Mouse (Mus musculus) forebrain, embryonic 12.5 days (tissue): Measurements from ENCODE around the gene Kcns3. TPM values are rescaled to one million over a fixed set of nuclear protein-coding genes. Genes with fewer than 3 reads are reported as not detected.

Experiments
- ATAC-seq: fragments of 200-750 bp; cut with Nextera tagmentation; 2 replicates; pipeline ENCODE4 v1.8.0; 2017; ENCODE audit warnings: moderate TSS enrichment; ENCODE audit not compliant: low FRiP score
- H3K27ac ChIP-seq: fragments of 300-500 bp; sonication (generic); 2 replicates; pipeline ENCODE4 v1.5.1; 2016; ENCODE audit warnings: mild to moderate bottlenecking
- H3K27me3 ChIP-seq: fragments of 300-500 bp; sonication (generic); 2 replicates; pipeline ENCODE4 v1.6.1; 2016; ENCODE audit warnings: mild to moderate bottlenecking
- H3K36me3 ChIP-seq: fragments of 300-500 bp; sonication (generic); replicated peaks from 2 replicates; pipeline ENCODE4 v1.6.1; 2016; ENCODE audit warnings: mild to moderate bottlenecking
- H3K4me1 ChIP-seq: fragments of 300-500 bp; sonication (generic); 2 replicates; pipeline ENCODE4 v1.6.1; 2016
- H3K4me2 ChIP-seq: fragments of 300-500 bp; sonication (generic); 2 replicates; pipeline ENCODE4 v1.6.1; 2016; ENCODE audit warnings: mild to moderate bottlenecking, moderate library complexity
- H3K4me3 ChIP-seq: fragments of 300-500 bp; sonication (generic); replicated peaks from 2 replicates; pipeline ENCODE4 v1.5.1; 2016; ENCODE audit warnings: mild to moderate bottlenecking
- H3K9ac ChIP-seq: fragments of 300-500 bp; sonication (generic); 2 replicates; pipeline ENCODE4 v1.6.1; 2016; ENCODE audit warnings: mild to moderate bottlenecking
- H3K9me3 ChIP-seq: fragments of 300-500 bp; sonication (generic); 2 replicates; pipeline ENCODE4 v1.6.1; 2016
- WGBS: fragments of 180-500 bp; shearing (Covaris S2); methylation state at CpG from one replicate; pipeline ENCODE4 v1.1.7; 2016; 5-methylcytosine and 5-hydroxymethylcytosine counted together
- polyA plus RNA-seq: library from polyadenylated mRNA; unstranded; fragments of >200 nt; fragmentation: Nextera tagmentation; extraction: Ambion mirVana; gene quantifications from 2 replicates; pipeline ENCODE4 v1.2.1, GENCODE M21; 2016

Gene Kcns3
- polyA plus RNA-seq = 0.24 and 0.37 TPM in 2 replicates

DNA sequence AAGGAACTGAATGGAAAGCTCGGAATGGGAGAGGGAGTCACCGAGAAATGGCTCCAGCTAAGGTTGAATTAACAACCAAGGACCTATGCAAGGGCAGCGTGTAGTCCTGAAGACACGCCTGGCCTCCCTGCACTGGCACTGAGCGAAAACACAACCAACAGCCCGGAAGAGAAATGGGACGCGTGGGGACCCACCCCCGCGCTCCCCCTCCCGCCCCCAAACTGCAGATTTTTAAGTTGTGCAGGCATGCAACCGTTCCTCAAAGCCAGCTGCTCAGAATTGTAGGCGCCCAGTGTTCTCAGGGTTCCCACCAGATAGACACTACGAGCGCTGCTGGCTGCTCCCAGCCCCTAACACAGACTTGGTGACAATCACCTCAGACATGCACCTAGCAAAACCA, at the start of gene Kcns3:
Gene Kcns3 (minus strand): TSS at position 42 of the 400 bp plus-strand sequence.
- Histone ChIP-seq H3K36me3 (no peaks in the 10 kb centered on the region), H3K9ac (peak within 1 kb of the TSS; percentile 54), H3K4me3 (peak within 1 kb of the TSS; percentile 60), H3K9me3 (no peaks in the 10 kb centered on the region), H3K4me1 (peaks cover 9% of the 10 kb centered on the region), H3K27ac (no peak within 1 kb of the TSS), H3K4me2 (peak within 1 kb of the TSS; percentile 97), H3K27me3 (peaks cover 55% of the 10 kb centered on the region)
- no peak for ATAC-seq
- WGBS = 21% methylated on average over 15 of the region's 15 CpGs

DNA sequence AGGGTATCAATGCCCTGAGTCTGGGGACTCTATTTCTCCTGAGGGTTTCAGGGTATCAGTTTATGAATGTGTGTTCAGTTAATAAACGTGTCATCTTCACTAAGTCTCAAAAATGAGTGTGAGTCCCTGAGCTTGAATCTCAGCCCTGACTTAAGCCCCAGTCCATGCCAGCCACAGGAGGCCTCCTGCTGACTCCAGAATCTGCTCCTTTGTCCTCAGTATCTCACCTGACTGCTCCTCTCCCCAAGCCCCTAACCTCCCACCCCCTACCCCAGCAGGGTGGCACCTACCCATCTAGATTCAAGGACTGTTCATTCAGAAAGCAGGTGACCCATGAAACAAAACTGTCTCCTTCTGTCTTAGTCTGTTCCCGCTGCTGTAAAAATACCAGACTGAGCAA, 47.7 kb upstream of the Kcns3 start:
- no peak for ATAC-seq
- H3K9ac ChIP-seq = no peak overlapping the region
- H3K4me3 ChIP-seq = no peak overlapping the region
- peaks cover 13% of the 10 kb centered on the region; the same call in 1 of the 2 replicates for H3K4me1 ChIP-seq
- H3K27me3 ChIP-seq = 0 out of 2 replicates have a peak, but pooled peaks cover 6% of the 10 kb centered on the region
- H3K9me3 ChIP-seq = no peaks in the 10 kb centered on the region
- no peak overlapping the region for H3K4me2 ChIP-seq
- H3K36me3 ChIP-seq = no peaks in the 10 kb centered on the region
- 14% methylated on average over 2 of the region's 2 CpGs for WGBS
- H3K27ac ChIP-seq = no peak overlapping the region

GRCm38 (mm10) chr12:11198026-11198425, 47.2 kb upstream of the Kcns3 start:
- Histone ChIP-seq H3K4me3 (no peak overlapping the region), H3K9me3 (no peaks in the 10 kb centered on the region), H3K27ac (no peak overlapping the region), H3K4me1 (peaks cover 13% of the 10 kb centered on the region; the same call in 1 of the 2 replicates), H3K9ac (no peak overlapping the region), H3K36me3 (no peaks in the 10 kb centered on the region), H3K27me3 (0 out of 2 replicates have a peak, but pooled peaks cover 6% of the 10 kb centered on the region), H3K4me2 (no peak overlapping the region)
- WGBS = 5% methylated on average over 4 of the region's 4 CpGs
- ATAC-seq = peak; percentile 54; the same call in 1 of the 2 replicates

DNA sequence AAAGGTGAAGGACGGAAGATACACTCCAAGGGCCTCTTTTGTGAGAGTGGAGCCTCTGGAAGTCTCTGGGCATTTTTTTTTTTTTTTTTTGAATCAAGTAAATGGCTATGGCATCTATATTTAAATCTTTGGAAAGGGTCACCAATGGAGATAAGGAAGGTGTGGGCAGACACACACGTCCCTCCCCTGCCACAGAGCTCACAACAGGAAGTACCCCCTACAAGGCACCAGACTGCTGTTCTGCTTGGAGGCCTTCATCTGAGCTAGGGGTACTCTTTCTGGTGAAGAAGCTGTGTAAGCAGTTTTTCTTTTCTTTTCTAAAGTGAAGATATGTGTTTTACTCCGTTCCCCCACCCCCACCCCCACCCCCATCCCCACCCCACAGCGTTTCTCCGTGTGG, 46.0 kb upstream of the Kcns3 start:
- Histone ChIP-seq H3K9me3 (no peaks in the 10 kb centered on the region), H3K27ac (no peak overlapping the region), H3K27me3 (0 out of 2 replicates have a peak, but pooled peaks cover 6% of the 10 kb centered on the region), H3K36me3 (no peaks in the 10 kb centered on the region), H3K9ac (no peak overlapping the region), H3K4me3 (no peak overlapping the region), H3K4me2 (peak overlapping the region; percentile 48; the same call in 1 of the 2 replicates), H3K4me1 (peaks cover 13% of the 10 kb centered on the region; the same call in 1 of the 2 replicates)
- 42% methylated on average over 5 of the region's 5 CpGs for WGBS
- no peak; the same call in 1 of the 2 replicates for ATAC-seq

DNA sequence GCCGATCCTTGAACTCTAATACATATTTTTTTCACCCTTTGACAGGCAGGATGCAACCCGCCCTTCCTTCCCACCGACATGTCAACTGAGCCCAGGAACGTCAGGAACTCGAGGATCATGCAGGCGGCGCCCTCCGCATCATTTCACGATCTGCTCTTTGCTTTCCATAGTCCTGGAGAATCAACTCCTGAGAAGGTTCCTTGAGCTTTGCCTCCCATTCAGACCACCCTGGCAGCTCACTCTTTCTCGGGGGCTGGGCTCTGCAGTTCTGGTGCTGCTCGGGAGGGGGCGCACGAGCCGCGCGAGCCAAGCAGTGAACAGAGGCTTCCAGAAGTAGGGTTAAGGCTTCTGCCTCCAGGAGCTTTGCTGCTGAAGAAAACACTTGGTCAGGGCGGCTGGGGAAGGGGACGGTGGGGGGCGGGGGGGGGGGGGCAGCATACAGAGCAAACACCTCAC, 45.3 kb upstream of the Kcns3 start:
- H3K4me3 ChIP-seq = no peak overlapping the region
- H3K36me3 ChIP-seq = no peaks in the 10 kb centered on the region
- no peaks in the 10 kb centered on the region for H3K9me3 ChIP-seq
- ATAC-seq = peak; percentile 81
- H3K4me1 ChIP-seq = peaks cover 13% of the 10 kb centered on the region; the same call in 1 of the 2 replicates
- WGBS = 11% methylated on average over 16 of the region's 19 CpGs
- H3K9ac ChIP-seq = no peak overlapping the region
- H3K4me2 ChIP-seq = peak overlapping the region; percentile 48
- 0 out of 2 replicates have a peak, but pooled peaks cover 6% of the 10 kb centered on the region for H3K27me3 ChIP-seq
- H3K27ac ChIP-seq = no peak overlapping the region

GRCm38 (mm10) chr12:11195031-11195430, 44.2 kb upstream of the Kcns3 start:
- 89% methylated on average over 1 of the region's 1 CpGs for WGBS

DNA sequence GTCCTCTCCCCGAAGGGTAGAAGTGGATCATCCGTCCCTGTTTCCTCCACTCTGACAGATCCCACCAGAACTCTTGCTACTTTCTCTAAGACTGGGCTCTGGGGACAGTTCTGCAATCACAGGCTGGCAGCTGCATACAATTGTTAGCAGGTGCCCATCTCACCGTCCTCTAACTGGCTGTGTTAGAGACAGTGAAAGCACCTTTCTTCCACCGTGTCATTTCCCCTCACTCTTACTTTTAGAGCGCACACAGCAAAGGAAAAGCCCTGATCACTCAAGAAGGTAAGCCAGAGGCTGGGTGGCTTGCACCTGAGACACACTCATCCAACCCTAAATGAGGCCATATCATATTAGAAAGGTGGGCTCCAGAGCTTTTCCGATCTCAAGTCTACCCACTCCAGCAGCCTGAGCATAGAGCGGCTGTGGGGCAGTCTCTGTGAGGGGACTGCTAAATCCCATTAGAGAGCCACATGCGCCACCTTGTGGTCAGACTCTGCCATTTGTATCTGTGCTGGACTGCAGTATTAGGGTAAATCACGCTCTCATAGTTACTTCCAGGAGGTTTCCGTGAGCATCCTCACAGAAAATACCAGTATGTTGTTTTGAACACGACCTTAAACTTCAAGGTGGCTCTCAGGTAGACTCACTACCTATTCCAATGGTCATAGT, 27.8 kb upstream of the Kcns3 start:
- Histone ChIP-seq H3K4me3 (no peak overlapping the region), H3K9ac (peak overlapping the region; percentile 8; the same call in 1 of the 2 replicates), H3K27ac (no peak overlapping the region), H3K36me3 (no peaks in the 10 kb centered on the region), H3K9me3 (no peaks in the 10 kb centered on the region), H3K4me1 (peaks cover 4% of the 10 kb centered on the region; the same call in 1 of the 2 replicates), H3K27me3 (peaks cover 5% of the 10 kb centered on the region; the same call in 1 of the 2 replicates), H3K4me2 (peak overlapping the region; percentile 21; the same call in 1 of the 2 replicates)
- ATAC-seq = peak; percentile 95
- 29% methylated on average over 11 of the region's 11 CpGs for WGBS

More at GRCm38 (mm10) chr12:11195031-11195430, 44.2 kb upstream of the Kcns3 start:
- H3K4me1 ChIP-seq = peaks cover 13% of the 10 kb centered on the region; the same call in 1 of the 2 replicates
- H3K27ac ChIP-seq = no peak overlapping the region
- no peaks in the 10 kb centered on the region for H3K36me3 ChIP-seq
- H3K4me3 ChIP-seq = no peak overlapping the region
- no peak overlapping the region for H3K4me2 ChIP-seq
- H3K27me3 ChIP-seq = 0 out of 2 replicates have a peak, but pooled peaks cover 6% of the 10 kb centered on the region
- no peak for ATAC-seq
- H3K9me3 ChIP-seq = no peaks in the 10 kb centered on the region
- H3K9ac ChIP-seq = no peak overlapping the region

- 61% methylated on average over 5 of the region's 5 CpGs for WGBS
- H3K9me3 ChIP-seq = no peaks in the 10 kb centered on the region
- no peak overlapping the region for H3K4me2 ChIP-seq
- H3K4me1 ChIP-seq = peaks cover 4% of the 10 kb centered on the region; the same call in 1 of the 2 replicates
- no peaks in the 10 kb centered on the region for H3K36me3 ChIP-seq
- no peak overlapping the region for H3K4me3 ChIP-seq
- H3K27ac ChIP-seq = no peak overlapping the region
- no peak for ATAC-seq
- H3K9ac ChIP-seq = no peak overlapping the region
- peaks cover 5% of the 10 kb centered on the region; the same call in 1 of the 2 replicates for H3K27me3 ChIP-seq
Measured at GRCm38 (mm10) chr12:11177408-11178394, 26.8 kb upstream of the Kcns3 start.

DNA sequence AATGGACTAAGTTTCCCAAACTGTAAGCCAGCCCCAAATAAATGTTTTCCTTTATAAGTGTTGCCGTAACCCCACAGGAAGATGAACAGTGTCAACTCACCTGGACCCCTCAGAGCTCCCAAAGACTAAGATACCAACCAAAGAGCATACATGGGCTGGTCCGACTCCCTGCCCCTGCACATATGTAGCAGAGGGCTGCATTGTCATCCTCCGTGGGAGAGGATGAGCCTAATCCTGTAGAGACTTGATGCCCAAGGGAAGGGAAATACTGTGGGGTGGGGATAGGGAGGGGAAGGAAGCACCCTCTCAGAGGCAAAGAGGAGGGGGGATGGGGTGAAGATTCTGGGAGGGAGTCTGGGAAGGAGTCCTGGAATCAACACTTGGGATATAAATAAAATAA, 7.8 kb upstream of the Kcns3 start:
- Histone ChIP-seq H3K4me2 (no peak overlapping the region), H3K4me3 (no peak overlapping the region)

GRCm38 (mm10) chr12:11155123-11155522, 4.3 kb upstream of the Kcns3 start:
- Histone ChIP-seq H3K36me3 (no peaks in the 10 kb centered on the region), H3K9ac (no peak overlapping the region), H3K9me3 (no peaks in the 10 kb centered on the region), H3K27me3 (peaks cover 30% of the 10 kb centered on the region), H3K4me1 (peaks cover 4% of the 10 kb centered on the region; the same call in 1 of the 2 replicates), H3K4me3 (no peak overlapping the region), H3K27ac (no peak overlapping the region), H3K4me2 (no peak overlapping the region)
- 93% methylated on average over 1 of the region's 1 CpGs for WGBS
- ATAC-seq = no peak

More for the DNA sequence above, 7.8 kb upstream of the Kcns3 start:
- Histone ChIP-seq H3K4me1 (no peaks in the 10 kb centered on the region), H3K27ac (no peak overlapping the region), H3K27me3 (no peaks in the 10 kb centered on the region), H3K36me3 (no peaks in the 10 kb centered on the region), H3K9ac (no peak overlapping the region), H3K9me3 (no peaks in the 10 kb centered on the region)
- ATAC-seq = no peak
- whole genome bisulfite sequencing = 85% methylated on average over 3 of the region's 3 CpGs

DNA sequence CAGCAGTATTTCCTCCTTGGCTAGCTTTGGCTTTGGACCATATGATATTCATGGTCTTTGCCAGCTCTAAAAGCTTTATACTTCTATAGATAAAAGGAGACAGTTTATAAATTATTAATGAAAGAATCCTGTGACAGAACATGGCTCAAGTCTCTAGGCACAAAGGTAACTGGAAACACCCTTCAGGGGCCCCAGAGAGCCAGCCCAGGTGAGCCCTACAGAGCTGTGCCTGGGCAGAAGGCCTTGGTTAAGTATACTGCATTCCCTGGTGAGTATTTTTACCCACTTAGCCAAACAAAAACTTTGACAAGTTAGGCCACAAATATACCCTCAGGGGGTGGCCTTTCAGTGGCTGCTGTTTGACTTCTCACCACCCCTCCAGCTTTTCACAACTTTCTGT, 2.7 kb upstream of the Kcns3 start:
- ATAC-seq = no peak
- H3K9me3 ChIP-seq = no peaks in the 10 kb centered on the region
- H3K27me3 ChIP-seq = peaks cover 45% of the 10 kb centered on the region
- no peak overlapping the region for H3K4me3 ChIP-seq
- H3K4me1 ChIP-seq = peaks cover 9% of the 10 kb centered on the region
- H3K9ac ChIP-seq = no peak overlapping the region
- no peak overlapping the region for H3K4me2 ChIP-seq
- no peaks in the 10 kb centered on the region for H3K36me3 ChIP-seq
- no peak overlapping the region for H3K27ac ChIP-seq
